Mouse (Mus musculus) v-Abl transformed pro-B cells (cell line): ENCODE results near the gene Aqp9.

Source experiments
- in situ Hi-C, 2 experiments: fragments of 400-800 bp; cut with MboI; formaldehyde crosslinking; loops; one replicate each; pipeline ENCODE4 v1.15.1; 2025; ENCODE audit not compliant: unreplicated experiment in 2 of 2

Gene Aqp9

GRCm38 (mm10) chr9:71168511-71168910 is at the start of gene Aqp9:
TSS of gene Aqp9 (minus strand) at chr9:71168682.
- in situ Hi-C loops = no loop called here

- in situ Hi-C loops = loop anchor here in 1 of 2 experiments (10.0 to 25.0 kb wide), 2 partner anchors 320 to 397 kb away; no protein-coding TSS in a partner anchor
Observed at GRCm38 (mm10) chr9:71217793-71218095, 49.3 kb upstream of the Aqp9 start.

DNA sequence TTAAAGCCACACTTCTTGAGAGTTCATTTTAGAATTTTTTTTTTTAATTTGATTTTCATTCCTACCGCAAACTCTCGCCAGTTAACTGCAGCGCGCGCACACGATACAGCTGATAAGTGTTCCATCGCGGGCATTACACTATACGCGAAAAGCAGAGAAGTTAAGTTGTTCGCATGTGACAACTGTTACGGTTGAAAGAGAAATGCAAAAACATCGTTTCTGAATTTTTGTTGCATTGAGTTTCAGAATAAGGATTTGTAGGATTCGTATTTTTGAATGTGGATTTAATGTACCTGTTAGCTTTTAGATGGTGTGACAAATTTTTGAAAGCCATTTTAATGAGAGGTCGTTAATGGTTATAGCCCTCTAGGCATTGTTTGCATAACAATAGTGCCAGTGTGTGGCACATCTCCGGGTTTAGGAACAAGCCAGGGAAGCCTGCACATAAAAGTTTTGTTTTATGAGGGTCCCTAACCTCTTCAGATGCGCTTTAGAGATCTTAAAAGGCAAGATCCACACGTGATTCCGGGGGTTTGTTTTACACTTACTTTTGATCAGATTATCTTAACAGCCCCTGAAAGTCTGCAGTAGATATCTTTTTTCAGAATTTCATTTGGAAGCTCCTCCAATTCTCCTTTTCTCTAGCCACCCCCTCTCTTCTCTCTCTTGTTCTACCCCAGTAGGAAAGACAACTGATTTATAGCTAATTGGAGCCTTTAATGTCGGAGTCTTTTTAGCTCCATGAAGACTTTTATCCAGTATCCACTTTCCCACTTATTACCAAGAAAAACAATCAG is 48.7 kb upstream of the Aqp9 start:
- in situ Hi-C loops = loop anchor here in 1 of 2 experiments (10.0 to 25.0 kb wide), 2 partner anchors 320 to 398 kb away; no protein-coding TSS in a partner anchor

GRCm38 (mm10) chr9:71216036-71216995 is 47.8 kb upstream of the Aqp9 start:
- in situ Hi-C loops = loop anchor here in 1 of 2 experiments (10.0 to 25.0 kb wide), 2 partner anchors 321 to 398 kb away; no protein-coding TSS in a partner anchor

- in situ Hi-C loops = loop anchor here in 1 of 2 experiments (10.0 to 25.0 kb wide), 2 partner anchors 322 to 399 kb away; no protein-coding TSS in a partner anchor
Observed at GRCm38 (mm10) chr9:71215248-71216035, 47.0 kb upstream of the Aqp9 start, which contains the start of gene Aldh1a2. TSS of gene Aldh1a2 (plus strand) at chr9:71215789.

GRCm38 (mm10) chr9:71213636-71214035 is 45.2 kb upstream of the Aqp9 start:
- in situ Hi-C loops = loop anchor here in 1 of 2 experiments (10.0 to 25.0 kb wide), 2 partner anchors 324 to 401 kb away; no protein-coding TSS in a partner anchor

DNA sequence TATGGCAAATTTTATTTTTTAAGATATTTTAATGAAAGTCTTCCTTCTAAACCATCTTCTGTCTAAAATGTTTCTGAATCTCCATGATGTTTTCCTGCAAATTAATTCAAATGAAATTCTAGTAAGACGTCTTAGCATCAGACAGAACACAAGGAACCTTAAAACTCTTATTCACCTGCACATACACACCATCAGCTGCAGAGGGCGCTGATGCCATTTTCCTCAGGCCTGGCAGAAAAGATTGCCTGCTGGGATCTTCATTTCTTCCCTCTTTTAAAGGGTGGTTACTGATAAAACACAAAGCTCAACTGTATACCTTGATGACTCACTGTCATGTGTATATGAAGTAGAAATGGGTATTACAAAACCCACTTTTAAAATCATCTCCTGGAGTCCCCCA is 42.4 kb upstream of the Aqp9 start:
- in situ Hi-C loops = loop anchor here in 1 of 2 experiments (10.0 to 25.0 kb wide), 2 partner anchors 326 to 404 kb away; no protein-coding TSS in a partner anchor

- in situ Hi-C loops = loop anchor here in 1 of 2 experiments (25.0 kb wide), 1 partner anchor 328 kb away; no protein-coding TSS in a partner anchor
Observed at GRCm38 (mm10) chr9:71209299-71209698, 40.8 kb upstream of the Aqp9 start.

DNA sequence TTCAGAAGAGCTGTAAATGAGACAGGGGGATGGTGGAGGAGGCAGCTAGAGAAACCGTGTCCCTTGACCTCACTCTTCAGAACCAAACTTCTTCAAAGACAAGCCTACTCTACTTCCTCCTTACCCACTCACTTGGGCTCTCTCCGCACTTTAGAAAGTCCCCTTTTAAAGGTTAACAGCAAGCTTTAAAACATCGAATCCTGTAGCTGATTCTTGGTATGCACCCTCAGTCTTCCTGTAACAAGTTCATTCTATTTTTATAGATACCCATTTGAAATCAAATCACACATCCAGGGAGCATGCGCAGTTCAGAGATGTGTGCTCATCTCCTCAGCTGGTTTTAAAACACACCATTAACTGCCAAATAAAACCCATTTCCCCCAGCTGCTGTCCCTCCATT is 33.8 kb upstream of the Aqp9 start:
- in situ Hi-C loops = loop anchor here in 1 of 2 experiments (25.0 kb wide), 1 partner anchor 335 kb away; no protein-coding TSS in a partner anchor

- in situ Hi-C loops = no loop called here
Observed at GRCm38 (mm10) chr9:71198826-71199225, 30.3 kb upstream of the Aqp9 start.

DNA sequence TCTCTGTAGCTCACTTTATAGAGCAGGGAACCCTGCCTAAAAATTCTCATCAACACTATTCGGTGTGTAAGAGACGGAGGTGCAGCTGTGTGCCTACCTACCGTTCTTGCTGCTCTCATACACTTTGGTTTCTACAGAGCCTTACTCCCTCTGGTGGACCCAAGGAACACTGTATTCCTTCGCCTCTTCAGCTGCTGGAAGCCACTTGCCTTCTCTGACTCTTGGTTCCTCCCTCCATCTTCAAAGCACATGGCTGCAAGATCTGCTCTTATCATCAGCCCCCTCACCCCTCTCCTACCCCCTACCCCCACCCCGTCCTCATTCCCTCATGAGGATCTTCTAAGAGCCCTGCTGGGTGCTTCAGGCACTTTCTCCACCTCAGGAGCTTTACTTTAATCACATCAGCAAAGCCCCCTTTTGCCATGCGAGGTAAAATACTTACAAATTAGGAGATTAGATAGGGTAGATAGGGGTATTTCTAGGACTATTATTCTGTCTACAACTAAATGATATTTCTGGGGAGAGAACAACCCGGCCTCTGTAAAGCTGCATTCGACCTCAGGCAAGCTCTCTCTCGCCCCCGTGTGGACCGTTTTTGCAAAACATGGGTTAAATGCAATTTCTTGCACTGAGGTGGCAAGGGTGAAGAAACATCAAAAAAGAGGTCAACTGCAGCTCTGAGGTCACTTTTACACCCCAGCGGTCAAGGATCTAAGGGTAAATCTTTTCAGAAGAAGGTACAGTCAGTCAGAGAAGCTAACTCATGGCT is 20.3 kb upstream of the Aqp9 start:
- in situ Hi-C loops = loop anchor here in 1 of 2 experiments (10.0 kb wide), 2 partner anchors 524 to 784 kb away; no protein-coding TSS in a partner anchor

DNA sequence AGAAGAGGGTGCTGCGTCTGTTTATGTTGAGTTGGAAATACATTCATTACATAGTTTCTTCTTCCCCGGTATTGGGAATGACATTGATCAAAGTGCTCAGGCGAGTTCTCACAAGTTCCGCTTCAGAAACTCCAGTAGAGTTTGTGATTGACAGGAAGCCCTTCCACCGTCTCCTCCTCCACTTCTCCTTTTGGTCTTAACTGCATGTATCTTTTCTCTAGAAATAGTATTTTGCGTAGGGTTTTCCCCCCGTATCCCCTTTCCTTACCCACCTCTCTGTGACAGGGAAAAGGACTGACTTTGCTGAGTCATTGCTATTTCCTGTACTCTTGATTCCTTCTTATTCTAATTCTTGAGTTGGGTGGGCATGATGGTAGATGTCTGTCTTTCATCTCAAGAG is 18.9 kb upstream of the Aqp9 start:
- in situ Hi-C loops = loop anchor here in 1 of 2 experiments (10.0 kb wide), 2 partner anchors 523 to 783 kb away; no protein-coding TSS in a partner anchor

DNA sequence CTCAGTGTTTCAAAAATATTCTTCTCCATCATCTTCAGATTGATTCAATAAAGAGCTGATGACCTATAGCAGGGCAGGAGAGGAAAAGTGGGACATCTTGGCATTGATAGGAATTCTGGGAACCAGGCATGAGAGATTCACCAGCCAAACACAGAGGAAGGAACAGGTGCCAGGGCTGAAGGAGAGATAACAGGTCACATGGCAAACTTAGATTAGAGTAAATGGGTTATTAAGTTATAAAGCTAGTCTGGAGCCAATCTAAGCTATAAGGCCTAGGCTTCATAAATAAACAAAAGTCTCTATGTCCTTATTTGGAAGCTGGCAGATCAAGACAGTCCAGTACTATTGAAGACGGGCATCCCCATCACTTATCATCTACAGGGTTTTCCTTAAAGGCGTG is 17.3 kb upstream of the Aqp9 start:
- in situ Hi-C loops = loop anchor here in 1 of 2 experiments (10.0 kb wide), 2 partner anchors 521 to 781 kb away; no protein-coding TSS in a partner anchor

- in situ Hi-C loops = loop anchor here in 1 of 2 experiments (10.0 kb wide), 2 partner anchors 520 to 780 kb away; no protein-coding TSS in a partner anchor
Observed at GRCm38 (mm10) chr9:71185285-71185684, 16.8 kb upstream of the Aqp9 start.

DNA sequence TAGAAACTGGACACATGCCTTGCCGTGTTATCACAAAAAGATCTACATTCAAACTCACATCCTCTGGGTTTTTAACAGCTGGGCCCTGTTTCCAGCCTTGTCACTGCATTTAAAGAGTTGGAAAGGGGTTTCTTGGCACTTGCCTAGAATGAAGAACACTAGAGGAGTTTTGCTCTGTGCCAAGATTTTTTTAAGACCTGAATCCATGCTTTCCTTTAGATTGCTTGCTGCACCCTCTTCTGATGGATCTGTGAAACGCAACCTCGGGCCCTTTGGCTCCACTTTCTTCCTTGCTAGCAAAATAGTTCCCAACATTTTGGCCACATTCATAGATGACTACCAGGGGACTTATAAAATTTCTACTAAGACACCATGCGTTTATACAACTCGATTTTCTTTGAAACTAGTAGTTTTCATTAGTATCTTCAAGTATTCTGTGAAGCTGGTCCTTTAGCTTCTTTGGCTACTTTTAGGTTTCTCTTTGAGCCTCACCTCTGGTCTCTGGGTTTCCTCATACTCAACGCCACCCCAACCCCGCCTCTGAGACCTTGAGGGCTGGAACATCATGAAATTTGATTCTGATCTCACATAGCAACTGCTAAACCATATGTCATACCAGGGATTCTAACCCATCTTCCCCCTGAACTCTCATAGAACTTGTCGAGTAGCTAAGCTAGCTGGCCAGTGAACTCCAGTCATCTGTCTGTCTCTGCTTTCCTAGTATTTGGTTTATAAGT is 11.7 kb upstream of the Aqp9 start:
- in situ Hi-C loops = loop anchor here in 1 of 2 experiments (10.0 kb wide), 2 partner anchors 515 to 775 kb away; no protein-coding TSS in a partner anchor

- in situ Hi-C loops = no loop called here
Observed at GRCm38 (mm10) chr9:71179276-71179896, 10.9 kb upstream of the Aqp9 start.

- in situ Hi-C loops = no loop called here
Observed at GRCm38 (mm10) chr9:71175686-71176085, 7.2 kb upstream of the Aqp9 start.
